Mouse (Mus musculus) cerebellum, adult 11-12 months (tissue): ENCODE measurements at regions not wholly inside any gene's neighbourhood (a gene's known extent, or its start where the extent isn't known, plus 50 kb on each side); places are given as distances from the start of the nearest gene placed in this dataset.

Experiments used
- DNase-seq: peaks from one replicate; pipeline ENCODE4 v3.0.0; 2022

- DNase-seq = no peak
Observed at GRCm38 (mm10) chr2:51234427-51234826, 85.5 kb upstream of the Rnd3 start.

GRCm38 (mm10) chr2:51222851-51223250, 73.9 kb upstream of the Rnd3 start:
- DNase-seq = no peak

GRCm38 (mm10) chr2:51219714-51220113, 70.8 kb upstream of the Rnd3 start:
- DNase-seq = no peak

- DNase-seq = no peak
Observed at GRCm38 (mm10) chr2:51207150-51208022, 58.5 kb upstream of the Rnd3 start.

- DNase-seq = no peak
Observed at GRCm38 (mm10) chr2:51206332-51206731, 57.4 kb upstream of the Rnd3 start.
